Mouse (Mus musculus): ENCODE results near the gene Clip4. TPM values are rescaled to one million over a fixed set of nuclear protein-coding genes. Genes with fewer than 3 reads are reported as not detected.

The Clip4 gene
- polyA plus RNA-seq (2014; fragmentation: Illumina TruSeq; extraction: RNeasy Lipid Tissue Mini Kit (QIAGEN cat#74804); ENCODE audit: low read depth, low replicate concordance), result 1,131 TPM

DNA sequence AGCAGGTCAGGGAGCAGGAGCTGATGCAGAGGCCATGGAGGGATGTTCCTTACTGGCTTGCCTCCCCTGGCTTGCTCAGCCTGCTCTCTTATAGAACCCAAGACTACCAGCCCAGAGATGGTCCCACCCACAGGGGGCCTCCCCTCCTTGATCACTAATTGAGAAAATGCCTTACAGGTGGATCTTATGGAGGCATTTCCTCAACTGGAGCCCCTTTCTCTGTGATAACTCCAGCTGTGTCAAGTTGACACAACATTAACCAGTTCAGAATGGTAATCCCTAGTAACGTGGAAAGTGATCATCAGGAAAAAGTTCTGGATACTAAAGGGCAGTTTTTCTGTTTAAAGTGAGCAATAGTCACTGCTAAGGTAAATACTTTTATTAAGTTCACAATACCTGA lies at the start of gene Clip4:
Gene Clip4 (plus strand): TSS at position 301 of the 400 bp plus-strand sequence.

DNA sequence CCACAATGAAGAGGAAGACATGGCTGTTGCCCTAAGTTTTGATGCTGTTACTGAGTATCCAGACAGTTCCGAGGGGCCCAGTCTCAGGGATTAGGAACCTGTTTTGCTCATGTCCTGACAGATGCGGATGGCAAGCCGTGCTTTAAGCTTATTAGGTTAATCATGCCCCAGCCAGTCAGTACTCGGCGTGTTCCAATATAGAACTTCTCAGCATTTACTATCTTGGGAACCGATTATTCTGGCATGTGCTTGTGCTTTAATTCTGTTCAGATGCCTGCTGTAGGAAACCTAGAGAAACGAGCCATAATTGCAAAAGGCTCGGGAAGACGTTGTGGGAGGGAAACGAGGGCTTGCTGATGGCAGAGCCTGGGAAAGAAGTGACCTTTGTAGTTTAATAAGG lies 15.4 kb upstream of the Clip4 start, which contains the start of gene Pcare:
Gene Pcare (minus strand): TSS at position 64 of the 400 bp plus-strand sequence.

Other genes with a start within 250 kb of the Clip4 start
- gene Ndc80, start 241.6 kb upstream of the Clip4 start, polyA plus RNA-seq (2014; fragmentation: Illumina TruSeq; extraction: RNeasy Lipid Tissue Mini Kit (QIAGEN cat#74804); ENCODE audit: low read depth, low replicate concordance), result 59.8 TPM
- gene Spdya, start 216.4 kb upstream of the Clip4 start, polyA plus RNA-seq (2014; fragmentation: Illumina TruSeq; extraction: RNeasy Lipid Tissue Mini Kit (QIAGEN cat#74804); ENCODE audit: low read depth, low replicate concordance), result 265 TPM
- 45.0 TPM for gene Wdr43, start 152.6 kb upstream of the Clip4 start, polyA plus RNA-seq (2014; fragmentation: Illumina TruSeq; extraction: RNeasy Lipid Tissue Mini Kit (QIAGEN cat#74804); ENCODE audit: low read depth, low replicate concordance)
- 0.22 TPM for gene Togaram2, start 95.2 kb upstream of the Clip4 start, polyA plus RNA-seq (2014; fragmentation: Illumina TruSeq; extraction: RNeasy Lipid Tissue Mini Kit (QIAGEN cat#74804); ENCODE audit: low read depth, low replicate concordance)
- 0.78 TPM for gene Pcare, start 15.6 kb upstream of the Clip4 start, polyA plus RNA-seq (2014; fragmentation: Illumina TruSeq; extraction: RNeasy Lipid Tissue Mini Kit (QIAGEN cat#74804); ENCODE audit: low read depth, low replicate concordance)